Mouse (Mus musculus): Measurements from ENCODE around the gene Klc4.

DNA sequence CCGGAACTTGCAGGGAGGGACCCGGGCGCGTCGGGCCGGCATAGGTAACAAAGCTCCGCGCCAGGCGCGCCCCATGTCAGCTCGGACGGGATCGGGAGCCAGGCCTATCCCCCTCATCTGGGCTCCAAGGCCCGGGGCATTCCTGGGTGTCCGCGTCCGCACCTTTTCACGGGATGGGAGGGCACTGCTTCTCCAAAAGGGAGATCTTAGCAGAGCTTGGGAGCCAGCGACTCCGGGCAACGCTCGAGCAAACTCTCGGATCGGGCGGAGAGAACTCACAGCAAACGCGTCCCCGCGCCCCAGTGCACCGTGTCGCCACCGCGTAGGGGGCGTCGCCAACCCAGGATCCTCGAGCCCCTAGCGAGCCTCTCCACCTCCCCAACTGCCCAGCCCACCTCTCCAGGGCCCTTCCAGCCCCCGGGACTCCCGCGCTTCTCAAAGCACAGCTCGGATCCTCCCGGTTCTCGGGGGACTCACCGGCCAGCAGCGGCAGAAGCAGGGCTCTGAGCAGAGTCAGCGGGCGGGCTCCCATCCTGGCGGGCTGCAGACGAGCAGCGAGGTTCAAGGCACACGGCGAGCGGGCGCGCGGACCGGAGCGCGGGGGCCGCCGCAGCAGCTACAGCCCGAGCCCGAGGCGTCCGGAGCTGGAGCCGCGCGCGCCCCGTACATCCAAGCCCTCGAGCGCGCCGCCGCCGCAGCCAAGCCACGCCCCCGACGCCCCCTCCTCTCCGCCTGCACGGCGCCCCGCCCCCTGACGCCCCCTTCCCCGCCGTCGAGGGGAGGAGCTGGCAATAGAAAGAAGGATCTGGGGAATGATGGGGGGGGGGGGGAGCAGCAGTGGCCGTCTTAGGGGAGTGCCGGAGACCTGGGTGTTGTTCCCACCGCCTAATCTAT, 16.8 kb downstream of the Klc4 start, which contains the start of gene Ptk7:
- TF ChIP-seq POLR2A (IDR thresholded peaks at IDR 0.05; ENCODE audit: borderline replicate concordance, extremely low read depth, insufficient read depth, insufficient read length, poor library complexity, severe bottlenecking) (peak; percentile 95), CTCF (IDR thresholded peaks at IDR 0.05; ENCODE audit: borderline replicate concordance, extremely low read depth, insufficient read depth, insufficient read length) (no peak)
